Mouse (Mus musculus) CH12F3 (cell line): ENCODE results near the gene Cdc42bpb.

Source experiments
- in situ Hi-C: fragments of 300-500 bp; cut with MboI; formaldehyde crosslinking; loops from 2 replicates; pipeline ENCODE4 v1.14.3; 2020; ENCODE audit warnings: low sequenced_read_pairs

Gene Cdc42bpb

GRCm38 (mm10) chr12:111377376-111377973, at the start of gene Cdc42bpb:
Cdc42bpb (minus strand) TSS chr12:111377718.
- in situ Hi-C loops, result no loop called here

DNA sequence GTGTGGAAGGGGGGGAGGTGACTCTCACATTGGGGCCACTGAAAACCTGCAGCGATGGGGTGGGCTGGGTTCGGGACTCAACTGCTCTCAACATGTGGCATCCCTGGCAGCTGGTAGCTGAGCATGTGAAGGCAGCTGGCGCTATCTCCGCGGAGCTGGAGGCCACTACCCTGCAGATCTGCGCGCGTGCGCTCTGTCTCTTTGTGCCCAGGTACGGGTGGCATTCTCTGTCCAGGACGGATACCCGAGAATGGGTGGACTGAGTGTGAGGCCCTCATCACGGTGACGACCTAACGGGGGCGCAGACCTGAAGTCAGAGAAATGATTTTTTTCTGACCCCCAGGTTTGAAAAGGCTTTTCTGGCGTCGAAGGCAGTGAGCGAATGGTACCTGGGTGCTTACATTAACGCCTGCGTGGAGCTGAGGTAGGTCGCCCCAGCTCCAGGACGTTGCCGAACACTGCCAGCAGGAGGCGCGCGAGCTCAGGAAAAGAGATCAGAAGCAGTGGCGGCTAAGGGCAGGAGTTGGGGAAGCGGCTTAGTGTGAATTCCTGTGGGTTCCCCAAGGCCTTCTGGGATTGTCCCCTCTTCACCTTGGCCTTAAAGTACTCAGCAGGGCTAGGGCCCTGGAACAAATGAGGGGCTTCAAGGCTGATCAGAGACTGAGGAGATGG, 48.4 kb upstream of the Cdc42bpb start:
- in situ Hi-C loops, result loop anchor here (5.0 kb wide), 1 partner anchor 36 kb away; no protein-coding TSS in a partner anchor

GRCm38 (mm10) chr12:111425258-111425657, 47.7 kb upstream of the Cdc42bpb start:
- in situ Hi-C loops, result loop anchor here (5.0 kb wide), 1 partner anchor 37 kb away; no protein-coding TSS in a partner anchor

- in situ Hi-C loops, result no loop called here
These were observed 47.0 kb upstream of the Cdc42bpb start for GRCm38 (mm10) chr12:111424547-111424946.

- in situ Hi-C loops, result no loop called here
These were observed 46.1 kb upstream of the Cdc42bpb start for GRCm38 (mm10) chr12:111423570-111424129.

DNA sequence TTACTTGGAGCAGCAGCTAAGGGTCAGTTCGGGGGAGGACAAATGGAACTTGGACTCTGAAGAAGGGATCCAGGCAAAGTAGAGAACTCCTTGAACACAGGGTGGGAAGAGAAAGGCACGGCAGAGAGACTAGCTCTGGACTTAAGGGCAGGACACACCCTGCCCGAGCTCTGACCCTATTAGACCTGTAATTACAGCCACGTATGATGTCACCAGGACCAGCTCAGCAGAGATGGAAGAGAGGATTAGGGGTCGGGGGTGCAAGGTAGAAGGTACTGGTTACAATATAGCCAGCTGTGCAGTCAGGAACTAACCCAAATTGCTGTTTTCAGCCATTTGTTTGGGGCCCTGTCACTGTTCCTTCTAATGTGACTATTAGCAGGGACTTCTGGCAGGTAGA, 45.3 kb upstream of the Cdc42bpb start:
- in situ Hi-C loops, result no loop called here

- in situ Hi-C loops, result no loop called here
These were observed 43.6 kb upstream of the Cdc42bpb start for GRCm38 (mm10) chr12:111420946-111421709.

DNA sequence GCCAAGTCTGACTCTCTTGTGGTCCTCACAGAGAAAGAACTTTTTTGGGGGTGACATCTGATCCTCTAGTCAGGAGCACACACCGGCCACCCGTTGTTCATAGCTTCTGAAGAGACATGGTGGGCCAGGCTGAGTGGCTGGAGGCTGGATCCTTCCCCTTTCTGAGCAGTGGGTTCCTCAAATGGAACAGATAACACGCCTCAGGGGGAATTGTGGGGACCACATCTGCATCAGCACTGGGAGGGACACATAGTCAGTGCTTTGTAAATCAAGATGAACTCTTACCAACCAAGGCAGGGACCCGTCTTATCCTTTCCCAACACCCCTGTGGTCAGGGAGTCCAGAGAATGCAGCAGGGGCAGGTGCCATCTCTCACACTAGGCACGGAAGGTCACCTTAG, 42.4 kb upstream of the Cdc42bpb start:
- in situ Hi-C loops, result no loop called here

DNA sequence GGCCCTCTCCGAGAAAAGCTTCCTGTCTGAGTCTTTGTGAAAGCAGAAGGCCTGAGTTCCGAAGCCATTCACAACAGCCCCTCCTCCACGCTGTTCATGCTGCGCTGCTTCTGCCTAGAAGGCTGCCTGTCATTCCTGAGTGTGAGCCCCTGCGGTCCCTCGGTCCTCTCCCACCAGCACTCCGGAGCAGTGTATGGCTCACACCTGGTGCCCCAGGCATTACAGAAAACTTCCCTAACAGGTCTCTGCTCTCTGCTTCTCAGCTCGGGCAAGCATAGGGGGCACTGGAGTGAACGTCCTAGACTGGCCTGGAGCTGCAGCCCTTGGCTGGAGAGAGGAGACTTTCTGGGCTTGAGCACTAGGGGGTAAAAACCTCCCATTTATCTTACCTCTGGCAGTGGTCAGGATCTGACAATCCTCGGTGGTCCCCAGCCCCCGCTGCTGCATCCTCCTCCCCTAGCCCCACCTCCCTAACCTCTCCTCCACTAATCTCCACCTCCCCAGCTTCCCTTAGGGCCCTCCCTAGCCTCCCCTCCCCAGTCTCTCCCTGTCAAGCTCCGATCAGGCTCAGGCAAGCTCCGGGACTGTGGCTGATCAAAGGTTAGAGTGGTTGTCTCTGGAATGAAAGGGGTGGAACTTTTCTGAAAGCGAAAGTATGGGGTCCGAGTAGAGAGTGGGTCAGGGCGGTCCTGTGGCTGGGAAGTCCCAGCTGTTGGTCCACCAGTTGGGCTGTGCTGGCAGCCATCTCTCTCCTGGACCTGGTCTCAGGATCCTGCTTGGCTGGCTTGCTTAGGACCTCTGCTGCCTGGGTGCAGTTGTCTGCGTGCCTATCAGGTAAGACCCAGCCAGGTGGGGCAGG, 39.6 kb upstream of the Cdc42bpb start, which contains the start of gene Exoc3l4:
Exoc3l4 (plus strand) TSS at position 97 of the 859 bp plus-strand sequence.
- in situ Hi-C loops, result no loop called here

DNA sequence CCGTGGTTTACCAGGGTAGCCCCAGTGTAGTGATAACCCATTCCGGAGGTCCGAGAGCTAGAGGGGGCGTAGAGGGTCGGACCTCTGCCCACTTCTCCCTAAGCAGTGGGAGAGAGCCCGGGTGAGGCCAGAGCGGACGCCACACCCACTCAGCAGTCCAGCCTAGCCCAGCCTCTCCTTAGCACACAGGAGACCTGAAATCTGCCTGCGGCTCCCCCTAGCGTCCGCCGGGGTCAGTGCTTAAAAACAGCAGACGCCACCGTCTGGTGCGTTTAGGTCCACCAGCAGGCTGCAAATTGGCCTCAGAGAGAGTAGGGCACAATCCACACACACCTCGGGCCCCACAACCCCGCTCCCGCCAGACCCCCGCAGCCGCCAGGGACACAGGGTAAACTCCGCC, 35.8 kb upstream of the Cdc42bpb start:
- in situ Hi-C loops, result no loop called here

GRCm38 (mm10) chr12:111412581-111413284, 35.2 kb upstream of the Cdc42bpb start:
- in situ Hi-C loops, result no loop called here

DNA sequence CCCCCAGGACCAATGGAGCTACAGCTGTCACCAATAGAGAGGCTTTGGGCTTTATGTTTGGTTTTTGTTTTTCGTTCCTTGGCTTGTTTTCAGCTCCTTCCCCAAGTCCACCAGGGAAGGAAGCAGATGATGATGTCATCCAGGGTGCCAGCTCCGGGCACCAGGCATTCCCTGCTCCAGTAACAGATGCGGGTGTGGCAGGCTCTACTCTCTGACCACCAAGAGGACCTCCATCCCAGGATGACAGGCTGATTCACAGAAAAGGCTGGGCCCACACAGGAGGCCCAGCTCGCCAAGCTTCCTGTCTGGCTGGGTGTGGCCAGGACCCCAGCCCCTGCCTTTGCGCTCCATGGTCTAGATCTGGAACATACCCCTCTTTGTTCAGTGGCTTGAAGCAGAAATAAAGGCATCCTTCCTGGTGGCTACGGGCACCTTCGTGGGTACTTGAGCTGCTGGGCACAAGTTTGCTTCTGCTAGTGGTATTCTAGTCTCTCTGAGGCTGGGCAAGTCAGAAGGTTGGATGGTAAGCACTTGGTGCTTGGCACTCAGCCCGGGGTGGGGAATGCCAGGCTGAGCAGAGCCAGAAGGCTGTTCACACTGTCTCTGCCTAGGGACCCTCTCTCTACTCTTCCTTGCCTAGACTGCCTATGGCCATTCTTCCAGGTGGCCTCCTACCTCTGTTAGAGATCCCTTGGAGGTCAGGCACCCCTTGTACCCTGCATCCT, 34.3 kb upstream of the Cdc42bpb start:
- in situ Hi-C loops, result no loop called here

DNA sequence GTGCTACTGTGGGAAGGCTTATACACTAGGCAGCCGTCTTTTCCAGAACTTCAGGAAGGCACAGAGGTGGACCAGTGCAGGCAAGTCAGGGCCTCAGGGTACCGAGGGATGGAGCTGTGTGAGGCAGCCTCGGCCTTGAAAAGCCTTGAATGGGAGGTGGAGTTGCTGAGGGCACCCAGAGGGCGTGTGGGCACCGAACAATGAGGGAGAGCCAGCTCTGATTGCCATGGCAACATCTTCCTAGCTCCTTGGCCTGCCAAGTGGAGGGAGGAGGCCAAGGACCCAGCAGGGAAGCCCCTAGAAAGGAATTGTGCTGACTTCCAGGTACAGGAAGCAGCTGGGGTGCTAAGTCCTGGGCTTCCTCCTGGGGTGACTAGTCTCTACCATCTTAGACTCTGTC, 32.1 kb upstream of the Cdc42bpb start:
- in situ Hi-C loops, result loop anchor here (10.0 kb wide), 1 partner anchor 135 kb away; the partner anchor contains the start of gene Amn

GRCm38 (mm10) chr12:111406622-111407021, 29.1 kb upstream of the Cdc42bpb start, which contains the start of gene Lbhd2:
Lbhd2 (plus strand) TSS chr12:111406809.
- in situ Hi-C loops, result loop anchor here (10.0 kb wide), 1 partner anchor 132 kb away; the partner anchor contains the start of gene Amn

GRCm38 (mm10) chr12:111404880-111405279, 27.4 kb upstream of the Cdc42bpb start:
- in situ Hi-C loops, result loop anchor here (10.0 kb wide), 1 partner anchor 130 kb away; the partner anchor contains the start of gene Amn

GRCm38 (mm10) chr12:111401454-111402184, 24.1 kb upstream of the Cdc42bpb start:
- in situ Hi-C loops, result loop anchor here (10.0 kb wide), 1 partner anchor 127 kb away; the partner anchor contains the start of gene Amn

DNA sequence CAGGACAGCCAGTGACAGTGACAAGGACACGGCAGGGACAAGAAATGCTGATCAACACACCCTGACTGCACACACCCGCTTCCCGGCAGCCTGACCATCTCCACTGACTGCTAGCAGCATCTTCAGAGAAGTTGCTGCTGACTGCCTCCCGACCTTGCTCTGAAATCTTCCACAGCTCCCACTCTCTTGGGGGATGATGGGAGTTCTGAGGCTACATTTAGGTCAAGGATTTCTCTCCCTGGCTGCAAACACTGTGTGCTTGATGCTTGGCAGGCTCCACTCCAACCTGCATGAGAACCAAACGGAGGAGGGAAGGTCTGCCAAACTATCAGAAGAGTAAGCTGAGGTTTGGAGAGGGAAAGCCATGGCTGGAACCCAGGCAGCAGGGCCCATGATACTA, 19.5 kb upstream of the Cdc42bpb start:
- in situ Hi-C loops, result no loop called here

- in situ Hi-C loops, result no loop called here
These were observed 16.5 kb upstream of the Cdc42bpb start for GRCm38 (mm10) chr12:111394008-111394407.
